Mouse (Mus musculus) kidney, postnatal 36 days (tissue): ENCODE results near the gene Pank1.

Experiments
- DNase-seq, 2 experiments: peaks; one replicate each; pipeline ENCODE4 v3.0.0; 2021 to 2022; ENCODE audit warnings: mixed read lengths in 2 of 2

The Pank1 gene

DNA sequence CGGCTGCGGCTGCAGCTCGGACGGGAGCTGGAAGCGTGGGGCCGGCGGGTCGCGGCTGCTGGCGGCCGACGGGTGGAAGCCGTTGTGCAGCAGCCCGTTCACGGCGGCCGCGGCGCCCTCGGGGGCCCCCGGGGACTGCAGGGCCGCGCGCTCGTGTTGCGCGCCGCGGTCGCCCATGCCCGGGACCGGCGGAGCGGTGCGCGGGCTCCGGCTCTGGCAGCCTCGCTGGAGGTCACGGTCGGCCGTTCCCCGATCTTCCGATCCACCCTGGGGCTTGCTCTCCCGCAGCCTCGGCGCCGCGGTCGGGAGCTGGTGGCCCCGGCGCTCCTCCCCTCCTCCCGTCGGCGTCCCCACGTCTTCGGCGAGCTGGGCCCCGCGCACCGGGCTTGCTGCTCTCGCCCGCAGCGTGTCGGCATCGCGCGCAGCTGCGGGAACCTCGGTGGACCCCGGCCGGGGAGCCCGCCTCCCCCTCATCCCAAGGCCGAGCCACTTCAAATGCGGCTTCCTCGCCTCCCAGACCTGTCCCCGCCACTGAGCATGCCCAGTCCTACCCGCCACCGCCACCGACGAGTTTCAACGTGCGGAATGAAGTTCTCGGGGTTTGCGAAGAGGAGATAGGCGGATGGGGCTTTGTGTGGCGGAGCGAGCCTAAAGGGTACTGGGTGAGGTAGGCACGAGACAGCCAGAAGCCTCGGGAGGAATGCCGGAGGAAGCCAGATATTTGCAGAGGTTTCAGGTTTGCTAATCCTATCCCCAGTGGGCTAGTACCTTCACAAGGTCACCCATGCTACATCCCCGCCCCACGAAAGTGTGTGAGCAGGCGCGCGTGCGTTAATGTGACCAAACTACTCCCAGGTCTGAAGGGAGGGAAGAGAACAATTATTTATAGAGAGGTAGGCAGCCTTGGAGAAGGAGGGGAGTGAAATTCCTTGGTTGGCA, at the start of gene Pank1:
Pank1 (minus strand) TSS at position 853 of the 939 bp plus-strand sequence.
- peak; percentile 84 to 88 for DNase-seq

DNA sequence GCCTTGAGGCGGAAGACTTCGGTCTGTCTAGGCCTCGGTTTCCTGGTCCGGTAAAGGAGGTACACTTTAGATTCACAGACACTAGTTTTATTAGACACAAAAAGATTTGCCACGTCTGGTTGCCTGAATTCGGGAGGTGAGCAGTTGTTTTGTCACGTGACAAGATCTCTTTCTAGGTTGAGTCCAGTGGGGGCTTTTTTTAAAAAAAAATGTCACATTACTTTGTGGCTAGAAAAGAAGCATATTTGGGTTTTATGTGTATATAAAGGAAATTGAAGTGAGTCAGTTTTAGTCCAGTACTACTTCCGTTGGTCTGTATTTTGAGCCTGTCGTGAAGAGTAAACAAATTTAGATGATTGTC, 43.3 kb upstream of the Pank1 start:
- DNase-seq = no peak

DNA sequence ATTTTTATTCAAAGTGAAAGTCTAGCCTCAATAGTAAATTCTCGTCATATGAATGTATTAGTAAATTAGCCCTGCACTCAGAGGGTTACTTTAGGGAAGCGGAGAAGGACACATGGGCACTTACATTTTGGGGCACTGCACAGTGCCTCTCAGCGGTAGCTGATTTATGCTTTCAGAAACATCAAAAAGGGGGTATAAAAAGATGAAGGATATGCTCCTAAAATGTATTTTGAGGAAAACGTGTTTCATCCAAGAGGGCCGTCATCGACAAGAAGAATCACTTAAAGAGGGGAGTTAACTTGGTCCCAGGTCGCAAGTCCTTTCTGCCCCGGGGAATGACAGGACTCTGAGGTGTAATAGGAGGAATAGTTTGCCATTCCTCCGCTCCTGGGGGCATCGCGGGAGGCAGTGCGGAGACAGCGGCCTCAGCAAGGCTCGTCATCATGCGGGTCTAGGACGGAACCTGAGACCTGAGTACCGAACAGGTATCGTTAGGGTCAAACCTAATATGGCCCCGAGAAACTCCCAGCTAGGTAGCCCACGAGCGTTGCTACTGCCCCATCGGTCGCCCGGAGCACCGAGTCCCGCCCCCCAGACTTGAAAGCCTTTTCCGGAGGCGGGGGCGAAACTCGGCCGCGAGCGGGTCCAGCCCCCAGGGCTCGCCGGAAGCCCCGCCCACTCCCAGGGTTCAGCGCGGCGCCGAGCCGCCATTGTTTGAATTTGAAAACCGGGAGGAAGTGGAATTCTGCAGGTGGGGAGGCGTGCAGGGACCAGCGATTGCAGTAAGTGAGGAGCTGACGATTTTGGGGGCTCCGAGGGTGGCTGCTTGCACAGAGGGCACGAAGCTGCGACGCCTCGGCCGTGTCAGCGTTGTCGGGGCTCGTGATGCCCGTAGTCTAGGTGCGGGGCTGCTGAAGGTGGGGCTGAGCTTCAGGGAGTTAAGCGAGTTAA, 42.7 kb upstream of the Pank1 start, which contains the start of gene Kif20b:
Kif20b (plus strand) TSS at position 710 of the 951 bp plus-strand sequence.
- peak; percentile 92 to 96 for DNase-seq

DNA sequence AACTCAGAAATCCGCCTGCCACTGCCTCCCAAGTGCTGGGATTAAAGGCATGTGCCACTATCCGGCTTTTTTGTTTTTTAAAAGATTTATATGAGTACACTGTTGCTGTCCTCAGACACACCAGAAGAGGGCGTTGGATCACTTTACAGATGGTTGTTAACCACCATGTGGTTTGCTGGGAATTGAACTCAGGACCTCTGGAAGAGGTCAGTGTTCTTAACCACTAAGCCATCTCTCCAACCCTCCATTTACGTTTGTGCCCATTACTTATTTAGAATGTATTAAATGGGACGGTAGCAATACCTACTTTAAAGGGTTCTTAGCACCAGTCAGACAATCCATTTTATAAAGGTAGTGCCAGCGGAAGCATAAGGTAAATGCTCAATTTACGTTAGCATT, 42.0 kb upstream of the Pank1 start:
- DNase-seq = peak in 1 of 2 experiments; percentile 27

DNA sequence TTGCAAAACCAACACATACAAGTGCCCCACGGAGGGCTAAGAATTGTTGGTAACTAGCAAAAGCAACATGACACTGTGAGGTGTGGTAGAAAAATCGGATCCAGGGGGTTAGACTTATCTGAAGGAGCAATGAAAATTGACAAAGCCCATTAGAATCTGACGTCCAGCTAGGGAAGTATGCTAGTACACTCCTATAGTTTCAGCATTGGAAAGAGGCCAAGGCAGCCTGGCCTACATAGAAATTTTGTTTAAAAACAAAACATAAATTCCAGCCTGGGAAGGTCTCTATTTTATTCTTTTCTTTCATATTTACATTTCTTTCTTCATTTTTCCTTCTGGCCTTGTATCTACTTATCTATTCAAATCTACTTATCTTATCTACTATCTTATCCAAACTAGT, 41.3 kb upstream of the Pank1 start:
- DNase-seq = no peak

DNA sequence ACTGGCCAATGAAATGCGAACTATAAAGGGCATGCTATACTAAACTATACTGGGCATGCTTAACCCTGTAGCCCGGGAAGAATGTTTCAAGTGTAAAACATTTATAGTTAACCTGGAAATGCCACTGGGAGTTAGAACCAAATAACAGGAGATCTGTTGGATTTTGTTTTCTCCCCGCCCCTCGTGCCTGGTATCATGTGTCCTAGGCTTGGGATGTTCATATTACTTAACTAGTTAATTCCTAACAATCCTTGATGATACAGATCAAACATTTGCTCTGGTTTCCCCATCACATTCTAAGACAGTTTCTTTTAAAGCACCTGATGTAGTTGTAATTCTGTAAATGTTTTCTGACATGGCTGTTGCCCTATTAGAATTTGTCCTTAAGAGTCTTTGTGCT, 40.8 kb upstream of the Pank1 start:
- DNase-seq = peak; percentile 29 to 55

DNA sequence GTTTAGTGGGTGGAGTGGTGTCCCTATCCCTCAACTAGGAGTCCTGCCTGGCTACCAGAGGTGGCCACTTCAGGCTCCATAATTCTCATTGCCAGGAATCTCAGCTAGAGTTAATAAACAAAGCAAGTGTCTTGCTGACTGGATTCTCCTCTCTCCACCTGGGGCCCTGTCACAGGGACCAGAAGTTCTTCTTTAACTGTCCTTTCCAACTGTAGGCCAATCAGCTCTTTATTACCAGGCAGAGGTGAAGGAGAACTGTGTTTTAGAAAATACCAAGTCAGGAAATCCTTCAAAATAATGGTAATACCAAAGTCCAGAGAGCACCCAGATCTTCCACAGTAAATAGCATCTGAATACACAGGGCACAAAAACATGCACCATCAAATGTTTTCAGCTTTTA, 33.1 kb upstream of the Pank1 start:
- no peak for DNase-seq

DNA sequence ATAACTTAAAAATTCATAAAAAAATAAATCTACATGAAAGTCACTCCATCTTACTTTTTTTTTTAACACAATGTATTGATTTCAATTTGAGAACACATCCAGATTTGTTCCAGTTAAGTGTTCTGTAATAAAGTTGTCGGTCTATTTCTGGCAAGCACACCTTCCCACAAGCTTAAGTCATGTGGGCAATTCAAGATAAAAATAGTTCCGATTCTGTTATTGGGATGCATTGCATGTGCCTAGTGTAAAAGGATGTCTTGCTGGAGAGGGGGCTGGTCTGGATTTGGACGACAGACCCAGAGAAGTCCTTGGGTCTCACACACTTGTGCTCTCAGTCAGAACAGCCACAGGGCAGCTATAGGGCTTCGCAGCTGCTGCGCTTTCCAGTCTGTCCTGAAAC, 27.5 kb upstream of the Pank1 start:
- DNase-seq = no peak

DNA sequence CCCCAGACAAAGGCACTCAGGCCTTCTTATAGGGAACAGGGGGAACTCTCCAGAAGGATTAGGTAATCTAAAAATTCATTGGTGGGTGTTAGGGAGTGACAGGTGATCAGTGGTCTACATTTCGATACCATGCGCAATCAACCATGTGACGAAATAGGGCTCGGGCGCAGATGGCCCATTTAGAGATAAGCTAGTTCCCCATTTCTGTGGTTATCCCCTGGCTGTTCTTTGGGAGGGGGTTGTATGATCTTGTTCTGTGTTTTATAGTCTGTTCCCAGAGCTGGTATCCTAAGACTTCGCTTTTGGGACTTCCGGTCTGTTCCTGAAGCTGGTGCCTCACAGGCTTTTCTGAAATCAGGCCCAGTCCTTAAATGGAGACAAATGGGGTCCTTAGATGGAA, 26.2 kb upstream of the Pank1 start:
- DNase-seq = no peak

DNA sequence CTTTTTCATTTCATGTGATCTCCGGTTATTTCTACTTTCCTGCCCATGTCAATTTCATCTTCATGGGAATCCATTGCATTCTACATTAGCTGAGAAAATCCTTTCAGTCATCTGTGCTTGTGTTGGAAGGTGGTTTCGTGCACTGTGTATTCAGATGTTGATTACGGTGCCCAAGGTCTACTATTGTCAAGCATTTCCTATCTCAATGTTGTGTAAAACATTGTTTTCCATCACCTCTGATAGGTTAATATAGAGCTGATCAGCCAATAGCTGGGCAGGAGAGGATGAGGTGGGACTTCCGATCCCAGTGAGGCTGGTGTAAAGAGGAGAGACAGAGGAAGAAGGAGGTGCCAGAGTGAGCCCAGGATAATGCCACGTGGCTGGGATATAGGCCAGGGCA, 24.8 kb upstream of the Pank1 start:
- no peak for DNase-seq

DNA sequence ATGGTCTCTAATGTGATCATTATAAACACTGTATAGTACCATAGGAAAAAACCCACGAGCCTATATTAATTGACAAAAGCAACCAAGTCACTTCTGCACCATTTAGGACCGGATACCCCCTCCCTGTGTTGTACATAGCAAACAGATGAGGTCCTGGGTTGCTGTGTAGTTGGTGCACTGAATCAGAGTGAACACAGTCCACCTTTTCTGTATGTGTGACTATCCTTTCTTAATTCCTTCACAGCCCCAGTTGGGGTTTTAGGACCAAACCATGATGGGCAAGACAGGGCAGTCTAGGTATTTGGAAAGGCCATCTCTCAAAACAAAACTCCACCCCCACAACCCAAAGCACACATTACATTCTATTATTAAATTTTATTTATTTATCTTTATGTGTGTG, 22.5 kb upstream of the Pank1 start:
- DNase-seq = no peak

DNA sequence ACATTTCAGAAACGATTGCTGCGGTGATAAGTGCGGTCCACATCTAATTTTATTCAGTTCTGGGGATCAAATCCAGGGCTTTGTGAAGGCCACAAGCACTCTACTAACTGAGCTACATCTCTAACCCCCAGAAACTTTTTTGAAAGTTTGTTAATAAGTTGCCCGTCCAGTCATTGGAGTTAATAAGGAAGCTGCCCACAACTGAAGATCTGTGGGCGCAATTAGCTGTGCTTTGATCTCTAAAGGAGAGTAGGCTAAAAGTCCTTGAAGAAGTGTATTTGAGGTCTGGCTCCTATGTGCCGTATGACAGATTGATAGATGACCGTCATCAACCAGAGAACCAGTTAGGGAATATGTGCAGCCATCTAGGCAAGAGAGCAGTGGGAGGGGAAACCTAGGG, 22.0 kb upstream of the Pank1 start:
- no peak for DNase-seq

DNA sequence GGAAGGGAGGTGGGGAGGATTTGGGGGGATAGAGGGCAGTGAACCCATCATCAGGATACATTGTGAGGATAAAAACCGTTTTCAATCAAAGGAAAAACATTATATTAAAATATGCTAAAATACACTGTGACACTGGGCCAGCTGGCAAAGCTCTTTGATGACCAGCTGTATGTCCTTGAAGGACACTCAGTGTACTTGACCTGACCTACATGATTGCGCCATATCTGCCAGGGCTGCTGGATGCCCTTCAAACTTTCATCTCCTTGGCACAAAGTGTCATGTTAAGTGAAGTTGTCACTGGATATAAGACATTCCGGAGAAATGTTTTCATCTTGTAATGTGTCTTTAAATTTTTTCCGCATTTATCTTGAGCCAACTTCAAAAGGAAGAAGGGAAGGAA, 19.7 kb upstream of the Pank1 start:
- DNase-seq = no peak

DNA sequence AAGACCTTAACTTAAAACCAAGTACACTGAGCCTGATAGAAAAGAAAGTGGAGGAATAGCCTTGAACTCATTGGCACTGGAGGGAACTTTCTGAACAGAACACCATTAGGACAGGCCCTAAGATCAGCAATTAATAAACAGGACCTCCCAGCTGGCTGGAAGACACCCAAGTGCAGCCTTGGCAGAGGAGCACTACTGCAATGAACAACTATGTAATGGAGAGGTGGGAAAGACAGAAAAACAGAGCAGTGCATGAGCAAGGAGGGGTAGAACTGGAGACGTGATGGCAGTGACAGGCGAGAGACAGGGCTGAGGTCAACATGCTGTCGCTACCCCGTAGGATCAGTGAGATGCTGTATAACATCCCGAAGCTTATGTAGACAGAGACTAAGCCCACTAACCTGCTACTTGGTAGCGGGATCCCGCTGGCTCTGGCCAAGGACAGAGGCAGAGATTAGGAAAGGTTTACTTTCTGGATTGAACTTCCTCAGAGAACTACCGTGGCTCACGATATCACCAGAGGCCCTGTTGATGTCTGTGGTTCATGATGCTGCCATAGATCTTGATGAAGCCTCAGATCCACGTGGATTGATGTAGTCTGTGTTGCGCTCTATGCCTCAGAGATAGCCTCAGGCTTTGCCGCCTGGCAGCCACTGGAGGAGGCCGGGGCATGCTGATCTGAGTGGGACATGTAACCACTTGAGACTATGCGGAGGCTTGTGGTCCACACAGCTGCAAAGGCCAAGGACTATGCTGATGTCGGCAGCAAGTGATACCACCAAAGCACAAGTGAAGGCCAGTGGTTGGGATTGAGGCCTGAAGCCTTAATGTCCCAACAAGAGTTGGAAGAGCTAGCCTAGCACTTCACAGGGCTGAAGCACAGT, 18.1 kb upstream of the Pank1 start:
- DNase-seq = no peak

DNA sequence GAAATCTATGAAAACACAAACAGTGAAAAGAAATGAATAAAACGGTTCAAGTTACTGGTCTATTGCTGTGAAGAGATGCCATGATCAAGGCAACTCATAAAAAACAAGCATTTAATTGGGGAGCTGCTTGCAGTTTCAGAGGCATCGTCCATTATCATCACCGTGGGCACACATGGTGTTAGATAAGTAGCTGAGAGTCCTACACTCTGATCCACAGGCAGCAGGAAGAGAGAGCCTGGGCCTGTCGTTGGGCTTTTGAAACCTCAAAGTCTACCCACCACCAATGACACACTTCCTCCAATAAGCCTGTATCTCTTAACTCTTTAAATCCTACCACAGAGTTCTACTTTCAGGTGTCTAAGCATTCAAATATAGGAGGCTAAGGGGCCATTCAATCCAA, 15.8 kb upstream of the Pank1 start:
- DNase-seq = no peak

DNA sequence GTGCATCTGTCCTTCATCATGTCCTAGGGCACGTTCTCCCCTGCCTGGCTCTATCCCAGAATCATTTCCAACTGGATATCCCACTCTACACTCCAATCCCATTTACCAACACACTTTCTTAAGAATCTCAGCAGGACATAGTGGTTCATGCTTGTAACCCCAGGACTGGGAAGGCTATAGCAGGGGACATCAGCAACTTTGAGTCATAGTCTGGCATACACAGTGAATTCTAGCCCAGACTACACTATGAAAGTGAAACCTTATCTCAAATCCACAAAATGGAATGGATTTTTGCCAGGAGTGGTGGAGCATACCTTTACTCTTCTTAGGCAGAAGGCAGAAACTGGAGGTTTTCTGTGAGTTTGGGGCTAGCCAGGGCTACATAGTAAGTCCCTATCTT, 12.3 kb upstream of the Pank1 start:
- DNase-seq = no peak

DNA sequence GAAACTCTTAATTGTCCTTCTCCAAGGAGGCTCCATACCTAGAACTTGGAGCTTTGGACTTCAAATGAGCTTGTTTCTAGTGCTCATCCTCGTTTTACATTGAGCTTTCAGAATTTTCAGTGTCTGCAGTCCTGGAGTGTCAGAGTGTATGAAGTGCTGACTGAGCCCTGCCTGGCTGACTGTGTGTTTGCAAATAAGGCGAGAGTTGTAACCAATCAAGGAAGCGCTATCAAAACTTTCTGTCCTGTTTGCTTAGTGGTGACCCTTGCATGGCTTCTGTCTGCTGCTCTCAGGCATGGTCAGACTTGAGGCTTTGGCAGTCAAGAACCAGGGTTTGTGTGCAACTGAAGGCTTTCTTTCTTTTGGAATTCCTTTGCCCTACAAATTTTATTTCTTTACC, 11.7 kb upstream of the Pank1 start:
- no peak for DNase-seq

DNA sequence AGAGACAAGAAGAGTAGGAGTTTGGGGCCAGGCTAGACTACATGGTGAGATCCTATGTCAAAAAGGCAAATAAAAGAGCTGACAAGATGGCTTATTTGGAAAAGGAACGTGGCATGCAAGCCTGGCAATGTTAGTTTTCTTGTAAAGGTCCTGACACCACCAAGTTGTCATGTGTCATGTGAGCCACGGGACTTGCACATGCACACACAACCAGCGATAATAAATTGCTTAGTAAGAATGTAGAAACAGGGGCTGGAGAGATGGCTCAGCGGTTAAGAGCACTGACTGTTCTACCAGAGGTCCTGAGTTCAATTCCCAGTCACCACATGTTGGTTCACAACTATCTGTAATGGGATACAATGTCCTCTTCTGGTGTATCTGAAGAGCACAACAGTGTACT, 7.1 kb upstream of the Pank1 start:
- DNase-seq = no peak

DNA sequence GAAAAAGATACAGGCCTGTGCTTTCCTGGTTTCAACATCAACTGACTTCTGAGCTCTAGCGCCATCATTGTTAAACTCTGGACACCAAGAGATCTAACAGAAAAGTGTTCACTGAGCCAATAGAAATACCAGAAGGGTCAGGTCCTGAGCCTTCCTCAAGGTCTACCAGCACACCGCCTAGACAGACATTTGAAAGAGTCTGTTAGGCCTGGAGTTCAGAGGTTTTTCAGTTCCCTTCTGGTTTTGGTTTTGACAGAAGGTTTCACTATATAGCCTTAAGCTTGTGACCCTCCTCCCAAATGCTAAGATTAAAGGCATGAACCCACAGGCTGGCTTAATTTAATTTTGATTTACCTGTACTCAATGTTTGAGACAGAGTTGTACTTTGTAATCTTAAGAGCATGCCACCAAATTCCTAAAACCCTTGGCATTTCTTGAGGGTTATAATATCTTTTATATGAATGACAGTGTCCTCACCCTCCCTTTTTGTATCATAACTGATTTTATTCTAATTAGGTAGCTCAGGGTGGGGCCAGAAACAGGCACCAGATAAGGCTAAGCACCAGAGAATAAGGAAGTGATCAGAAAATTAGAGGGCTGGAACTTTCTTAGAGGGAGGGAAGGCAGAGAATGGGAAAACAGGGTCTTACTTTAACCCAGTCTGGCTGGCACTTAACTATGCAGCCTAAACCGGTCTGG, 4.4 kb upstream of the Pank1 start:
- DNase-seq = no peak

DNA sequence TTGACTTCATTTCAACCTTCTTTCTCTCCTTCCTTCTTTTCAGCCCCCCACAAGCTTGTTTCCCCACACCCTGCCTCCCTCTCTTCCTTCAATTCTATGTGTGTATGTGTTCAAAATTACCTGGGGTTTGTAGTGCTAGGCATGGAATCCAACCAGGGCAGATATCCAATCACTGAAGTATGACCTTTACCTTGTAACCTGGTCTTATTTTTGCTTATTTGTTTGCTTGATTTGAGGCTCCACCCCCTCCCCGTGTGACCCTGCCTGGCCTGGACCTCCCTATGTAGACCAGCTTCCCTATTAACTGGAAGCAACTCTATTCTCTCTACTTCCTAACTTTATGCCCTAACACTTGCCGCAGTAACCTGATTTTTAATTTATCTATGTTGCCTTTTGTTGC, 3.2 kb upstream of the Pank1 start:
- no peak for DNase-seq

DNA sequence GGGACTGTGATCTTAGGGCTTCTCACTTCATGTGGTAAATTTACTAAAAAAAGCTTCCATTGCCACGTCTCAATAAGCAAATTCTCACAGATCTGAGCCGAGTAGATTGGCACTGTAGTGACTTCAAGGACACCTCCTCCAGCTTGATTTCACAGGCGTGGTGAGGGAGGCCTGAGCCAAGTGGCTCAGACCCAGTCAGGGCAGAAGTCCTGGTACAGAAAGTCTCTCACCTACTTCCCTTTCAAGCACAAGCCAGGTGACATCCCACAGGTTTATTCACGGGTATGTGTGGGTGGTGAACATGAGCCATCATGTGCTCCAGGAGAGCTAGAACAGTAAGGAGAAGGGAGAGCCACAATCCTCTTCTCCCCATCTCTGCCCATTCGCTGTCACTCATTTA, 1.9 kb upstream of the Pank1 start:
- DNase-seq = peak; percentile 42 to 56

DNA sequence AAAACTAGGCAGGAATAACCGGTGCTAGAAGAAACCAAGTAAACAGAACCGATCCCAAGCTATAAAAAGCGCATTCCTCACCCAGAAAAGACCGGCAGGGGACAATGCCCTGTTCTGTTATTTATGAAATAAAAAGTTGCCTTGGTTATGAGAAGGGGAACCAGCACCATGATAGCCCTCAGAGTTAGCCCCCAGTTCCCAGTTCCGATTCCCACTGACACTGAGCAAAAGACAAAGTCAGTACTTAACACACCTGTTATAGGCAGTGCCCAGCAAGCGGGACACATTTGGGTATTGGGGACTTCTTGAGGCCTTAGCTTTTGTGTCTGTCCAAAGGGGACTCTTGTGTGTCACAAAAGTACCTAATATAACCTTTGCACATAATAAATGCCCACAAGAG, 369 bp upstream of the Pank1 start:
- DNase-seq = no peak
